Mouse (Mus musculus): Measurements from ENCODE around the gene Mob3b. TPM values are rescaled to one million over a fixed set of nuclear protein-coding genes. Genes with fewer than 3 reads are reported as not detected.
A peak's percentile ranks its signal among the peaks of the same experiment; 100 is the strongest.

Gene Mob3b
- polyA plus RNA-seq, 1 experiment = 2.3 TPM

DNA sequence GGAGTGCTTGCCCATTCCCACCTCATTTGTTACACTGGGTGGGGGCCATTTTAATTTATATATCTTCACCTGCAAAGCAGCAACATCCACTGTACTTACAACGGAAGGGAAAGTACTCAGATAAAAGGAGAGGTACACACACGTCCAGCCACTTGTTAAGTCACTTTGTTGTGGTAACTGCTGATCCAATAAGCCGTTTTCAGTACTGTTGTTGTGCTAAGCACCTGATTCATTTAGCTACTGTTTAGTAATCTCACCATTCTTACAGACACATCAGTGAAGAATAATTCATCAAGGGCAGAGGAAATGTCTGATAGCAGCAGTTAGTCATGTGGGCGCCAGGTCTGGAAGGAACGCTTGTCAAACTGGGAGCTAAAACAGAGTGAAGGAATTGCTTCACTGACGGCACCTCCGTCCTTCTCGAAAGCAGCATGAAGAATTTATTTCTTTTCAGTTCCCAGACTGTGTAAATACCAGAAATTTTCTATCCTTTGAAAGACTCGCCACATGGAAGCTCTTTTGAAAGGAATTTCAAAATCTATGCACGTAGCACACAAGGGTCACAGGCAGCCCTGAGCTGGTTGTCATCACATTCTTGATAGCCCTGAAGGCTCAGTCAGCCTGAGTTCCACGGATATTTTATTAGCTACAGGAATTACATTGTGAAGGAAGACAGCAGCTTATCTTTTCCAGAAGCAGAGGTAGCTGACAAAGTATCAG lies 150.6 kb downstream of the Mob3b start:
- no peak for TF ChIP-seq POLR2A (IDR thresholded peaks at IDR 0.05; ENCODE audit: low read depth, low read length)
- no peak overlapping the region for H3K27ac ChIP-seq (ENCODE audit: insufficient read depth, low read length)
- H3K4me3 ChIP-seq (ENCODE audit: extremely low read depth, insufficient read depth, insufficient read length) = no peak overlapping the region
- no peaks in the 10 kb centered on the region for H3K27me3 ChIP-seq (ENCODE audit: control insufficient read depth, insufficient read depth, low read length)
- 74% methylated on average over 11 of the region's 11 CpGs for WGBS
- no peaks in the 10 kb centered on the region; the same call in 1 of the 2 replicates for H3K4me1 ChIP-seq (ENCODE audit: control insufficient read depth, insufficient read depth, insufficient read length)
- DNase-seq (ENCODE audit: low read depth in 1 of 2, low spot score in 2 of 2) = no peak
- no peaks in the 10 kb centered on the region for H3K36me3 ChIP-seq (ENCODE audit: control insufficient read depth, insufficient read depth, low read length)

DNA sequence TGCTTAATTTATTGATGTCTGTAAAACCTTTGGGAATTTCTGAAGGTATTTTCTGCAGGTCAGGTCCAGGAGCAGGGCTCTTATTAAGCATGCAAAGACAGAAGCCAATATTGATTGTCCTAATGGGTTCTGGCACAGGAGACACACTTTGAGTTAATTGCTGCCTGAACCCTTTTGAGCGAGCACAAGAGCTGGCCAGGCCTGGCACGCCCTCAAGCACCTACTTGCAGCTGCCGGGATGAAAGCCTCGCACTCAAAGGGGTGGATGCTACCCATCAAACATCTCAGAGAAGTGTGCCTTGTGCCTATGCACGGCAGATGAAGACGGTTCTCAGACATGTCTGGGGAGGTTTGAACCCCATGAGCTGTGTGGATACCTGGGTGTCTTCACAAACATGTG lies 151.2 kb downstream of the Mob3b start:
- H3K4me1 ChIP-seq (ENCODE audit: control insufficient read depth, insufficient read depth, insufficient read length) = no peaks in the 10 kb centered on the region; the same call in 1 of the 2 replicates
- no peaks in the 10 kb centered on the region for H3K27me3 ChIP-seq (ENCODE audit: control insufficient read depth, insufficient read depth, low read length)
- no peak for TF ChIP-seq POLR2A (IDR thresholded peaks at IDR 0.05; ENCODE audit: low read depth, low read length)
- no peak for TF ChIP-seq CTCF (IDR thresholded peaks at IDR 0.05; ENCODE audit: extremely low read depth, insufficient read depth, insufficient read length, insufficient replicate concordance)
- H3K36me3 ChIP-seq (ENCODE audit: control insufficient read depth, insufficient read depth, low read length) = no peaks in the 10 kb centered on the region
- H3K4me3 ChIP-seq (ENCODE audit: extremely low read depth, insufficient read depth, insufficient read length) = no peak overlapping the region
- 91% methylated on average over 6 of the region's 6 CpGs for WGBS
- no peak overlapping the region for H3K27ac ChIP-seq (ENCODE audit: insufficient read depth, low read length)
- DNase-seq (ENCODE audit: low read depth in 1 of 2, low spot score in 2 of 2) = no peak

DNA sequence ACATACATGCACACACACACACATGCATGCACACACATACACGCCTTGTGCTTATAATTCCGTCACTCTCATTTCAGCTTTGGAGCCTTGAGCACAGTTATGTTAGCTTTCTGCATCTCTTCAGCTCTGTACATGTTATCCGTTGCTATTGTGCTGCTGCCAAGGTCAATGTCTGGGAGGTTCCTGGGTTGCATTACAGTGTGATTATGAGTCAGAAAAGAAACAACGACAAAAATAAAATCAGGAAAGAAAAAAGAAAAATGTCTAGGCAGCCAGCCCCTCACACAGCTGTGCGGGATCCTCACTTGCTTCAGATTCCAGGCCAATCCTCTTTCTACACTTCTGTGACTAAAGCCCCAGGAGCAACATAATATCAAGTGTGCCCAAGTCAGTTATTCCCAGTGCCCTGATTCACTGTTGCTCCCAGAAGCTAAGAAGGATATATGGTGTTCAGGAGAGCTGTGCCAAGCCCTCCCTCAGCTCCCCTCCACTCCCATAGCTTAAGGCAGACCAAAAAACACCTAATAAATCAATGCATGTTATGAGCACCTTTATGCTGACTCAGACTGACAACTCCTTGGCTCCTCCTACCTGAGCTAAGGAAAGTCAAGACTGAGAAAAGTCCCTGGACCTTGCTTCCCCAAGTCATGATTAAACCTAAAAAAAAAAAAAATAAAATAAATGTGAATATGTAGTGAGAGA lies 152.1 kb downstream of the Mob3b start:
- no peaks in the 10 kb centered on the region for H3K36me3 ChIP-seq (ENCODE audit: control insufficient read depth, insufficient read depth, low read length)
- TF ChIP-seq CTCF (IDR thresholded peaks at IDR 0.05; ENCODE audit: extremely low read depth, insufficient read depth, insufficient read length, insufficient replicate concordance) (no peak), POLR2A (IDR thresholded peaks at IDR 0.05; ENCODE audit: low read depth, low read length) (no peak)
- H3K4me1 ChIP-seq (ENCODE audit: control insufficient read depth, insufficient read depth, insufficient read length) = no peaks in the 10 kb centered on the region; the same call in 1 of the 2 replicates
- no peak overlapping the region for H3K27ac ChIP-seq (ENCODE audit: insufficient read depth, low read length)
- no peak overlapping the region for H3K4me3 ChIP-seq (ENCODE audit: extremely low read depth, insufficient read depth, insufficient read length)
- no peak for DNase-seq (ENCODE audit: low read depth in 1 of 2, low spot score in 2 of 2)
- 70% methylated on average over 5 of the region's 5 CpGs for WGBS
- H3K27me3 ChIP-seq (ENCODE audit: control insufficient read depth, insufficient read depth, low read length) = no peaks in the 10 kb centered on the region

DNA sequence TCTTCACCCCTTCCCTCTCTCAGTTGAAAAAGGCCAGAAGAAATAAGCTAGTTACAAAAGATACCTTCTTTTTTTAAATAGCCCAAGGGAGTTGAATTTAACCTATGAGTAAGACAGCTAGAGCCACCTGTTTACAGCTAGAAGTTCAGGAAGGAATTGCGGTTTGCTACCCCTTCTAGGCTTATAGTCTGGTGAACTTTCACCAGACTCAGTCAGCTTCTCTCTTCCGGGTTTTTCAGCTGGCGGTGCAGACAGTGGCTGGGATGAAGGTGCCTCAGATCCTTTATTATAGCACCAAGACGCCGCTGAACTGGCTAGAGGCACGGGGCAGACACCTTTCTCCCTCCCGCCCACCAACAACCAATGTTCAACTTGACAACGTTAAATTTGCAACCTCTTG lies 152.8 kb downstream of the Mob3b start:
- DNase-seq (ENCODE audit: low read depth in 1 of 2, low spot score in 2 of 2) = peak in 1 of 2 experiments; percentile 7
- no peak for TF ChIP-seq CTCF (IDR thresholded peaks at IDR 0.05; ENCODE audit: extremely low read depth, insufficient read depth, insufficient read length, insufficient replicate concordance)
- TF ChIP-seq POLR2A (IDR thresholded peaks at IDR 0.05; ENCODE audit: low read depth, low read length) = no peak
- Histone ChIP-seq H3K27me3 (ENCODE audit: control insufficient read depth, insufficient read depth, low read length) (no peaks in the 10 kb centered on the region), H3K4me1 (ENCODE audit: control insufficient read depth, insufficient read depth, insufficient read length) (no peaks in the 10 kb centered on the region; the same call in 1 of the 2 replicates), H3K27ac (ENCODE audit: insufficient read depth, low read length) (no peak overlapping the region), H3K36me3 (ENCODE audit: control insufficient read depth, insufficient read depth, low read length) (no peaks in the 10 kb centered on the region), H3K4me3 (ENCODE audit: extremely low read depth, insufficient read depth, insufficient read length) (no peak overlapping the region)
- WGBS = 60% methylated on average over 8 of the region's 8 CpGs

DNA sequence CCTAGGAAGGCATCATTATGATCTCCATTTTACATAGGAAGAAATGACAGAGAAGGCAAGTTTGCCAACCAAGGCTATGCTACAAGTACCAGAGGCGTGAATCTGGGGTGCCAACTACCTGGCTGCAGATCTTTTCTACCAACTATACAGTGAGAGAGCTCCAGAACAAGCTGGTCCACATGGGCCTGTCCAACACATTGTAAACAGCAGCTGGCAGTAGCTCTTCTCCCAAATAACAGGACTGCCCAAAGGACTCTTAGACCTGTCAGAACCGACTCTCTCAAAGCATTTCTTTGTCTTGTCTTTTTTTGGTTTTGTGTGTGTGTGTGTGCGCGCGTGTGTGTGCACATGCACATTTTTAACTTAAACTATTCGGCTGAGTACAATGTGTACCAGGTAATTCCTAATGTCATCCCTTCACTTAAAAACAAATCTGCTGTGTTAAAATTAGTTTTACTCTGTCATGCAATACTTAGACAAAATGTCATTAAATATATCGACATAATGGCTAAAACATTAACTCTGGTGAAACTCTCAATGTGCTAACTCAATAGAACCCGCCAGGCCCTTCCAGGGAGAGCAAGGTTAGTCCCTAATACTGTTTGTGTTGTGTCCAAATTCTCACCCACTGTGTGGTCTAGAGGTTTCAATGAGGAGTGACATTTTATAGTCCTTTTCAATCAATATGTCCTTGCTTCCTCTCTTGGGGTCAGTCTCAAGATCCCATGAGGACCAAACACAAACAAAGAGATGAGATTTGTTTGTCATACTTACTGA lies 153.5 kb downstream of the Mob3b start:
- no peaks in the 10 kb centered on the region for H3K36me3 ChIP-seq (ENCODE audit: control insufficient read depth, insufficient read depth, low read length)
- WGBS = 91% methylated on average over 8 of the region's 8 CpGs
- H3K4me1 ChIP-seq (ENCODE audit: control insufficient read depth, insufficient read depth, insufficient read length) = no peaks in the 10 kb centered on the region; the same call in 1 of the 2 replicates
- no peak for TF ChIP-seq CTCF (IDR thresholded peaks at IDR 0.05; ENCODE audit: extremely low read depth, insufficient read depth, insufficient read length, insufficient replicate concordance)
- TF ChIP-seq POLR2A (IDR thresholded peaks at IDR 0.05; ENCODE audit: low read depth, low read length) = no peak
- H3K4me3 ChIP-seq (ENCODE audit: extremely low read depth, insufficient read depth, insufficient read length) = no peak overlapping the region
- DNase-seq (ENCODE audit: low read depth in 1 of 2, low spot score in 2 of 2) = no peak
- no peaks in the 10 kb centered on the region for H3K27me3 ChIP-seq (ENCODE audit: control insufficient read depth, insufficient read depth, low read length)
- no peak overlapping the region for H3K27ac ChIP-seq (ENCODE audit: insufficient read depth, low read length)

DNA sequence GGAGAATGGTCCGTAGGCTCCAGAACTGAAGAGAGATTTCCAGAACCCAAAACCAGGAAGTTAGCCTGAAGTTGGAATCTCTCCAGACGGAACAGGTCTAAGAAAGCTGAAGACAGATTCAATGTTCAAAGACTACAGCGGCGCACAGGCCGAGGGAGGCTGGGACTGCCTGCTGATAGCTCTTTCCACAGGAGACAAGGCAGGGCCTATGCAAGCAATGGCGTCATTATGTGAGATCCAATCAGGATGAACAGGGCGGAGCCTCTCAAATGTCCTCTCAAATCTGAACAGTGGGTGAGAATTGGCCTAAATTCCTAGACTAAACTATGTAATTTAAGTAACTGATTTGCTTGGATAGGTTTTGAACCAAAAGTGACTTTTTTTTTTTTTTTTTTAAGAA lies 160.7 kb downstream of the Mob3b start:
- no peaks in the 10 kb centered on the region for H3K36me3 ChIP-seq (ENCODE audit: control insufficient read depth, insufficient read depth, low read length)
- TF ChIP-seq CTCF (IDR thresholded peaks at IDR 0.05; ENCODE audit: extremely low read depth, insufficient read depth, insufficient read length, insufficient replicate concordance) (no peak), POLR2A (IDR thresholded peaks at IDR 0.05; ENCODE audit: low read depth, low read length) (no peak)
- no peaks in the 10 kb centered on the region for H3K4me1 ChIP-seq (ENCODE audit: control insufficient read depth, insufficient read depth, insufficient read length)
- no peaks in the 10 kb centered on the region for H3K27me3 ChIP-seq (ENCODE audit: control insufficient read depth, insufficient read depth, low read length)
- no peak overlapping the region for H3K4me3 ChIP-seq (ENCODE audit: extremely low read depth, insufficient read depth, insufficient read length)
- WGBS = 96% methylated on average over 7 of the region's 7 CpGs
- no peak for DNase-seq (ENCODE audit: low read depth in 1 of 2, low spot score in 2 of 2)
- H3K27ac ChIP-seq (ENCODE audit: insufficient read depth, low read length) = no peak overlapping the region

Data from spleen, adult 2 months (tissue).